Mouse (Mus musculus): ENCODE measurements around the gene Ppp2r5c. TPM values are rescaled to one million over a fixed set of nuclear protein-coding genes. Genes with fewer than 3 reads are reported as not detected.

Ppp2r5c gene
- total RNA-seq, 2 experiments from 2014 or later: 266 to 272 TPM

DNA sequence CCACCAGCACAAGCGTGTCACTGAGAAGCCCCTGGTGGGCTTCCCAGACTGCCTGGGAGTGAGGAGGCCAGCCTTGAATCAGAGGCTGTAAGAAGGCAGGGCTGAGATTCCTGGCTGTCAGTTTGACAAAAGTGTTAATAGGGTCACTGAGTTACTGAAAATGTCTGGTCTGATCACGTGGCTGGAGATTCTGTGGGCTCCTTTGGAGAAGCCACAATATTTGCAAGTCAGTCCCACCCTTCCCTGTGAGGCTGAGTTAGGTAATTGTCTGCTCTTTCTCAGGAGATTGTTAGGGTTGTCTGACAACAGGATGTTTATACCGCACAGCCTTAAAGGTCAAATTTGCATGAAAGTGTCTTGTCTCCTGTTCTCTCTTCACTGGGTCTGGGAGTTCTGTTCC, 57.9 kb downstream of the Ppp2r5c start:
- Histone ChIP-seq H3K4me3 (no peak overlapping the region), H3K27ac (no peak overlapping the region)
- no peak for TF ChIP-seq CTCF (IDR thresholded peaks at IDR 0.05)
- intact Hi-C loops (cut with DNase I): no loop called here
- no peak for DNase-seq (ENCODE audit: extremely low spot score in 1 of 2, low spot score in 2 of 2)

DNA sequence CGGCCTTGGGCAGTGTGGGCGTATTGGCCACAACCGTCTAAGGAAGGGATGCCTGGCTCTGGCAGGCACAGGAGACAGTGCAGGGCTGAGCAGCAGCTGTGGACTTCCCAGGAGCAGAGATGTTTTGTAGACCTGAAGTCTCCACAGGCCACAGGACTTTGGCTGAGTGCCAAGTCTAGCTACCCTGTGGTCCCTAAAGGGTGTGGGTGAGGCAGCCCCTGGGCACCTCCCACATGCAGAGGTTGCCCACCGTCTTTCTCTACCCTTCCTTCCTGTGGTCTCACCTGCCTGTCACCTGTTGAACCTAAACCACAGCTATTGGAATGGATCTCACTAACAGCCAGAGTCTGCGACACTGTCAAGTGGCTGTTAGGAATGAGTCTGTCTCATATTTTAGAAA, 59.1 kb downstream of the Ppp2r5c start:
- no peak for TF ChIP-seq CTCF (IDR thresholded peaks at IDR 0.05)
- Histone ChIP-seq H3K27ac (no peak overlapping the region), H3K4me3 (no peak overlapping the region)
- DNase-seq (ENCODE audit: extremely low spot score in 1 of 2, low spot score in 2 of 2): no peak
- intact Hi-C loops (cut with DNase I): no loop called here

DNA sequence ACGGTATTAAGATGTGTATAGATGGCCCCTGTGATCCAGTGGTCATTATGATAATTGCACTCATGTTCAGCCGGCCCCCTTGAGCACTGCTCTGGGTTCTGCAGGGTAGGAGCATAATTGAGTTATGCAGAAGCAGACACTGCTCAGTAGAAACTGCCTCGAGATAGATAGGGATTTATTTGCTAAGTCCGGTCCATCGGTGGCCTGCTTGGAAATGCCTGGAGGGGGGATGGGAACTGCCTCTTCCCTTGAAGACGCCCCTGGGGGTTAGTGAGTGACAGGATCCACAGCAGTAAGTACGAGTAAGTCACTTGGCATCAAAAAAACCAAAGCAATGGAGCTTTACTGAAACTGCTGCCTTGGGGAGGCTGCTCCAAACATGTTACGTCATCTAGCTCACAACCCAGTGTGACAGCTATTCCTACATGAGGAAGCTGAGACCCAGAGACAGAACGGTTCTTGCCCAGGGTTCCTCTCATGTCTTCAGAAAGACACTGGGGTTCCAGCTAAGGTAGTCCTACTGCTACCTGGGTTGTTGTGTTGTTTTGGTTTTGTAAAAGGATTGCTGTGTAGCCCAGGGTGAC, 60.9 kb downstream of the Ppp2r5c start:
- intact Hi-C loops (cut with DNase I): no loop called here

DNA sequence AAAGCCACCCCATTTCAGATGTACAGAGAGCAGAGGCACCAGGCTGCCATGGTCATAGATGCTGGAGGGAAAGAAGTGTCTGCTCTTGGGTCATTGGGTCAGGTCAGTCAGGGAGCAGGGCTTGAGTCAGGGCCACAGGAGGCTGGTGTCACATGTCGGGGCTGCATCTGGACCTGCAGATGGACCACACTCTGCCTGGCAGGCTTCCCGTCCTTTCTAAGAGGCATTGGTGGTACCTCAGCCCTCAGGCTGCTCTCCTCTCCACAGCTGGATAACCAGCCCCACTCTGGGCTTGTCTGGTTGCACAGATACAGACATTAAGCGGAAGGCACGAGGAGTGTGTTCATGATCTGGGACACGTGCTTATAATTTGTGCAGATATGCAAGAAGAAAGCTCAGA, 61.8 kb downstream of the Ppp2r5c start:
- intact Hi-C loops (cut with DNase I): no loop called here
- DNase-seq (ENCODE audit: extremely low spot score in 1 of 2, low spot score in 2 of 2): no peak
- no peak for TF ChIP-seq CTCF (IDR thresholded peaks at IDR 0.05)
- H3K4me3 ChIP-seq: no peak overlapping the region
- H3K27ac ChIP-seq: 0 out of 2 replicates have a peak overlapping the region, but pooled peaks have one; percentile 28

More for the DNA sequence above, 60.9 kb downstream of the Ppp2r5c start:
- TF ChIP-seq CTCF (IDR thresholded peaks at IDR 0.05): no peak
- peak overlapping the region; percentile 28; the same call in 1 of the 2 replicates for H3K27ac ChIP-seq
- DNase-seq (ENCODE audit: extremely low spot score in 1 of 2, low spot score in 2 of 2): no peak
- no peak overlapping the region for H3K4me3 ChIP-seq

DNA sequence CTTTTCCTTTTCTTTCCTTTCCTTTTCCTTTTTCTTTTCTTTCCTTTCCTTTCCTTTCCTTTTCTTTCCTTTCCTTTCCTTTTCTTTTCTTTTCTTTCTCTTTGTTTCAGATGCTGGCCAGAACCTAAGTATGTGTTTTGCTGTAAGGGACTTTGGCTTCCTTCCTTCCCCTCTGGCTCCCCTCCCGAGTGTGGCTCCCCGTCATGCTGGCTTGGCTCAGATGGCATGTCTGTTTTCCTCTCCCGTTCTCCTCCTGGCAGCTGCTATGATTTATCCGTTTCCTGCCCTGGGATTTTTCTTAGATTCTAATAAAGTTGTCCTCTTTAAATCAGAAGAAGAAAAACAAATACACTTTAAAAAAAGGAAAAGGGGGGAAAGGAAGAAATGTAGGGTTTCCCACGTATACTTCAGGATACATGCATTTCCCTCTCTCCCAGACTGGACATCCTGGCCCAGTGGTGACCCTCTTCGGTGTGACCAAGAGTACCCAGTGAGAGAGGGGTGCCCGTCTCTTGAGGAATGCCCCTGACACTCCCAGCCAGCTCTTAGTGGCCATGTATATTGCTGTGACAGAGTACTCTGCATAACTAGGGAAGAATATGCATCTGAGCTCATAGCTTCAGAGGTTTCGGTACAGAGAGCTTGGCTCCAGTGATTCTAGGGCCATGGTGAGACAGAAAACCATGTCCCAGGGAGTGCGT, 63.4 kb downstream of the Ppp2r5c start:
- Histone ChIP-seq H3K4me3 (no peak overlapping the region), H3K27ac (peak overlapping the region; percentile 25; the same call in 1 of the 2 replicates)
- no peak for TF ChIP-seq CTCF (IDR thresholded peaks at IDR 0.05)
- intact Hi-C loops (cut with DNase I): no loop called here
- DNase-seq (ENCODE audit: extremely low spot score in 1 of 2, low spot score in 2 of 2): no peak

DNA sequence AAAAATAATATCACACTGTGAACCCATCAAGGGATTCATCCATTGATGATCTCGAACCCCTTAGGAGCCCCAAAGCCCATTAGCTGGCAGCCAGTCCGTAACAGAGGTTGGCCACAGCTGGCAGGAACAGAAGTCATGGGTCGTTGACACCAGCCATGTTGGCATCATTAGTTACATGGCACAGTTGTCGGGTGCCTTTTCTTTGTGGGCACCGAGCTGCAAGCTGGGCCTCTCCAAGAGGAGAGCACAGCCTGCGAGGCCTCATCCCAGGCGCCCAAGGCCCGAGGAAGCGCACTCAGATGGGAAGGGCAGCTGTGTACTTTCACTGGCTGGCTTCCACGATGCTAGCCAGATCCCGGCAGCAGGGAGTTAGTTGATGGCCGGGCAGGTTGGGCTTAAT, 64.3 kb downstream of the Ppp2r5c start:
- no peak overlapping the region for H3K27ac ChIP-seq
- TF ChIP-seq CTCF (IDR thresholded peaks at IDR 0.05): no peak

DNA sequence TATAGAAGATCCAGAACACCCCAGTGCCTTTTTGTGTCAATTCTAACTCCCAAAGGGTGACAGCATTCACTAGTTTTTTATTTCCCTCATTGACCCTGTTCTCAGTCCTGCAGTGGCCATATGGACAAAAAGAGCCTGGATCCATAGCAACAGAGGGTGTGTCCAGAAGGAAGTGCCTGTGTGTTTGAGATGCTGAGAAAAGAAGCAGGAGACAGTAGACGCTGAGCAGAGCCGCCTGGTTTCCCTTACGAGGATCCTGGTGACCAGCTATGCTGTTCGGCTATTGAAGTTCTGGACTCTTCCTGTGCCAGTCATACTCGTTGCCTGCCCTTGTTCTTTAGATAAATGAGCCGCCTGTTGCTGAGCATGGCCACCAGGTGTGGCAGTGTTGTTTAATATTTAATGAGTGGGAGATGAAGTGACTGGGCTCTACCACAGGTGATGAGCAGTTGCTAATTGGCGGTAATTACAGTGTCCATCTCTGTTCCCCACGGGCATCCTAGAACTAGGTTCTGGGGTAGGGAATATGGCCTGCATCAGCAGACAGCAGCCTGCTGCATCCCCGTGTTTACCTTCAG, 65.0 kb downstream of the Ppp2r5c start:
- intact Hi-C loops (cut with DNase I): no loop called here
- Histone ChIP-seq H3K4me3 (no peak overlapping the region), H3K27ac (no peak overlapping the region)
- no peak for DNase-seq (ENCODE audit: extremely low spot score in 1 of 2, low spot score in 2 of 2)
- no peak; the same call in 1 of the 2 replicates for TF ChIP-seq CTCF (IDR thresholded peaks at IDR 0.05)

More for the DNA sequence above, 64.3 kb downstream of the Ppp2r5c start:
- DNase-seq (ENCODE audit: extremely low spot score in 1 of 2, low spot score in 2 of 2): no peak
- intact Hi-C loops (cut with DNase I): no loop called here
- no peak overlapping the region for H3K4me3 ChIP-seq

DNA sequence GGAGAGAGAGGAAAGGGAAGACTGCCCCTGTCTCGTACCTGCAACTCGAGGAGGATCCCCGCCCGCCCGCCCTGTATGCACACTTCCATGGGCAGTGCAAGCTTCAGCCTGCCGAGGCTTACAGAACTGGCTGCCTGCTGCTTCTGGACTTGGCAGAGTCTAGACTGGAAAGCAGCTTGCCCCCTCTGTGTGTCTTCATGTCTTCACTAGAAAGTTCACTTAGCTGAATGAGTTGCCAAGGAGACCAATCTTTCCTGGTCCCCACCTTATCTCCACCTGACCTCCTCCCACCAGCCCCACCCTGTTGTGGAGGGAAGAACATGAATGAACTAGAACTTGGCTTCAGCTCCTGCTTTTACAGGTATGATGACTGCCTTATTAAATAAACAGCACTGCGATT, 66.0 kb downstream of the Ppp2r5c start:
- Histone ChIP-seq H3K27ac (no peak overlapping the region), H3K4me3 (no peak overlapping the region)
- no peak for DNase-seq (ENCODE audit: extremely low spot score in 1 of 2, low spot score in 2 of 2)
- intact Hi-C loops (cut with DNase I): no loop called here
- no peak for TF ChIP-seq CTCF (IDR thresholded peaks at IDR 0.05)

DNA sequence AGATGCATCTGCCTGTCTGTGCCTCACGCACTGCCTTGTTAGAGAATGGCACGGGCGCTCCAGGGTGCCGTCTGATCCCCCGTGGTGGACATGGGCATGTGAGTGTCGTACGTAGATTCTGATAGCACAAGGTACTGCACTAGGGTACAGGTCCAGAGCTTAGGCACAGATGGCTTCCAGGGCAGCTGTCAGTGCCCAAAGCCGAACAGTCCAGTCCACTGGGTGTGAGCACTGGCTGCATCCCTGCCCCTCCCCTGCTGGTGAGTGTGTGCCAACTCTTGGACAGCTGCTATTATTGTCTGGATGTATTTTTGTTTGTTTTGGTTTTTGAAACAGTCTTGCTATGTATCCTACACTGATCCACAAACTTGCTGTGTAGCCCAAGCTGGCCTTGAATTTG, 68.8 kb downstream of the Ppp2r5c start:
- H3K27ac ChIP-seq: peak overlapping the region; percentile 36; the same call in 1 of the 2 replicates
- TF ChIP-seq CTCF (IDR thresholded peaks at IDR 0.05): no peak; the same call in 1 of the 2 replicates
- intact Hi-C loops (cut with DNase I): no loop called here
- no peak overlapping the region for H3K4me3 ChIP-seq
- DNase-seq (ENCODE audit: extremely low spot score in 1 of 2, low spot score in 2 of 2): no peak

DNA sequence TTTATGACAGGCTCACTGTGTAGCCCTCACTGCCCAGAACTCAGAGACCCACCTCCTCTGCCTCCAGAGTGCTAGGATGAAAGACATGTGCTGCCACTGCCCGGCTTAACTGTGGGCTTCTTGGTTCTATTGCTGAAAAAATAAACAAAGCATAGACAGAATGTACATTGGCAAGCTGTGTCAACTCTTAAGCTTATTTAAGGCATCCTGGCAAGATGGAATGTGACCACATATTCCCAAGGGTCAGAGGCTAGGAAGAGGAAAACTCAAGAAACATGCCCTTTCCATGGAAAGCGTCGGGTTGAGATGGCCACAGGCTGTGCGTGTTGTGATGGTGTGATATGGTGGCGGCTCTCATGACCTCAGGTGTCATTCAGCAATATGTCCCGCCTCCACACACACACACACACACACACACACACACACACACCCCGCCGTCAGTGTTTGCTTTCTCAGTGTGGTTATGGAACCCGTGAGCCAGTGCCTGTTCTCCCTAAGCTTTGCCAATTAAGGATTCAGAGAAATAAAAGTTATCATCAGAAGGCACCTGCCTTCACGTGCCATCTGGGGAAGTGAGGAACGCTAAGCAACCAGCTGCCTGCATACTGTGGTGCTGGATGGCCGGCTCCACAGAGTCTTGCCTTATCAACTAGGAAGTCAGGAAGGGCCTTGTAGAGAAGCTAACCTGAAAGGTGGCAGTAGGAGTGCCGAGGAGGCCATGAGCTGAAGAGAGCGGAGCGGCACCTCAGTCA, 73.5 kb downstream of the Ppp2r5c start:
- no peak for TF ChIP-seq CTCF (IDR thresholded peaks at IDR 0.05)
- H3K27ac ChIP-seq: no peak overlapping the region
- no peak overlapping the region for H3K4me3 ChIP-seq
- no peak for DNase-seq (ENCODE audit: extremely low spot score in 1 of 2, low spot score in 2 of 2)
- intact Hi-C loops (cut with DNase I): no loop called here

DNA sequence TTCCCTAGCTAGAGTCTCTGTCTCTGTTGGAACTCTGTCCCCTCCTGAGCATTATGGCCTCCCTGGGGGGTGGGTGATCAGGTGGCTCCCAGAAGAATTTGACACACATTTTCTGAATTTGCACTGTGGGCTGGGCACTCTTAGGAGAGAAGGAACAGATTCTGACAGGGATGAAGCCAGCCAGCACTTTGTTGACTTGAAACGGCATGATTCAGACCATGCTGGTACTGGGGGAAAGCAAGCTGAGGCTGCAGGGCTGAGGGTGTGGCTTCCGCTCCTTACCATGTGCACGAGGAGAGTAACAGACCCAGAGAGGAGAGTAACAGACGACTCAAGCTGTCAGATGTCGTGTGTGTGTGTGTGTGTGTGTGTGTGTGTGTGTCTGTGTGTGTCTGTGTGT, 76.6 kb downstream of the Ppp2r5c start:
- no peak for DNase-seq (ENCODE audit: extremely low spot score in 1 of 2, low spot score in 2 of 2)
- intact Hi-C loops (cut with DNase I): no loop called here
- TF ChIP-seq CTCF (IDR thresholded peaks at IDR 0.05): no peak
- H3K27ac ChIP-seq: no peak overlapping the region
- H3K4me3 ChIP-seq: no peak overlapping the region

DNA sequence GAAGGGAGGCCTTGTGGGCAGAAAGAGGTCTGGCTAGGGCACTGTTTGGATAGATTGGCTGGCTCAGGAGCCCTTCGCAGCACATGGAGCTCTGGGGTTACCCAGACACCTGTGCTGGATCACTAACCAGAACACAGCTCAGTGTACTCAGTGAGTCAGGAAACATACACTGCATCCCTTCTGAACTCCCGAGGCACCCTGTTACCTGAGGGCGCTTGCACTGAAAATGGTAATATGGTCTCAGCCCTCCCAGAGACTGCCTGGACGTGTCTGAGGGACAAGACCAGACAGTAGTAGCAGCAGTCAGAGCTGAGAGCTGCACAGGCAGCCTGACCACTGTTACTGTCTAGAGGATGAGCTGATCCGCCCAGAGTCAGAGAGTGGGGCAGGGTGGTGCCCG, 85.8 kb downstream of the Ppp2r5c start:
- Histone ChIP-seq H3K27ac (no peak overlapping the region), H3K4me3 (no peak overlapping the region)
- no peak for DNase-seq (ENCODE audit: extremely low spot score in 1 of 2, low spot score in 2 of 2)
- TF ChIP-seq CTCF (IDR thresholded peaks at IDR 0.05): no peak
- intact Hi-C loops (cut with DNase I): no loop called here
